Mouse (Mus musculus) brain, embryonic 18.5 days (tissue): ENCODE measurements around the gene Gpr150.

Experiments used
- DNase-seq: peaks from one replicate; pipeline ENCODE4 v3.0.0-alpha.2; 2012; ENCODE audit warnings: low read depth, low spot score

The Gpr150 gene

DNA sequence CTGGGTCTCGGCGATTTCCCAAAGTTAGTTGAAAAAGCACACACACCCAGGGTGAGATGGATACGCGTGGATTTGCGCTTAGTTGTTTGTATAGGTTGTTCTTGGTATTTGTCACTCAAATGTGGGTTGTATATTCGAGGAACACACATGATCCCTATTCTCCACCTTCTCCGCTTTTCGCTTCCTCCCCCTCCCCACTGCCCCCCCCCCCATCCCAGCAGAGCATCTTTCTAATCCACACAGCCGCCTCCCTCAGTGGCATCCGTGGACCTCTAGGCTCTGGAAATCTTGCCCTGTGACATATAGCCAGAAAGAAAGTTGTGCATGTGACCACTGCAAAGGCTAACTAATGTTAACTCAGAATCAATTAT lies at the start of gene Gpr150:
Gene Gpr150, minus strand, starts transcription at position 101 of the 371 bp plus-strand sequence.
- no peak for DNase-seq

DNA sequence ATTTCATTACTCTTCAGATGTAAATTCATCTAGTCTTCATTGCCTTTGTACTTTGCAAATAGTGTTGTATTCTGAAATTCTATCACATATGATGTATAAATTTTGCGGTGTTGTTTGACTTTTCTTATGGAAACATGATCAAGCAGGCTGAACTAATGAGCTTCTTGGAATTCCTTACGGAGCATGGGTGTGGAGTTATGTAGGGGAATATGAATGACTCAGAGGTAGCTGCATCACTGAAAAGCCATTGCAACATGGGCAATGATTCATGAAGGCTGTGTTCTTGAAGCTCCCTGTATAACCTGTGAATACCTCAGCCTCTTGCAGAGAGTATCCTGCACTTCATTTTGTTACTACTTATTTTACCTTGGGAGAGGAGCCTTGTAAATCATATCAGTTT lies 45.2 kb upstream of the Gpr150 start:
- no peak for DNase-seq

DNA sequence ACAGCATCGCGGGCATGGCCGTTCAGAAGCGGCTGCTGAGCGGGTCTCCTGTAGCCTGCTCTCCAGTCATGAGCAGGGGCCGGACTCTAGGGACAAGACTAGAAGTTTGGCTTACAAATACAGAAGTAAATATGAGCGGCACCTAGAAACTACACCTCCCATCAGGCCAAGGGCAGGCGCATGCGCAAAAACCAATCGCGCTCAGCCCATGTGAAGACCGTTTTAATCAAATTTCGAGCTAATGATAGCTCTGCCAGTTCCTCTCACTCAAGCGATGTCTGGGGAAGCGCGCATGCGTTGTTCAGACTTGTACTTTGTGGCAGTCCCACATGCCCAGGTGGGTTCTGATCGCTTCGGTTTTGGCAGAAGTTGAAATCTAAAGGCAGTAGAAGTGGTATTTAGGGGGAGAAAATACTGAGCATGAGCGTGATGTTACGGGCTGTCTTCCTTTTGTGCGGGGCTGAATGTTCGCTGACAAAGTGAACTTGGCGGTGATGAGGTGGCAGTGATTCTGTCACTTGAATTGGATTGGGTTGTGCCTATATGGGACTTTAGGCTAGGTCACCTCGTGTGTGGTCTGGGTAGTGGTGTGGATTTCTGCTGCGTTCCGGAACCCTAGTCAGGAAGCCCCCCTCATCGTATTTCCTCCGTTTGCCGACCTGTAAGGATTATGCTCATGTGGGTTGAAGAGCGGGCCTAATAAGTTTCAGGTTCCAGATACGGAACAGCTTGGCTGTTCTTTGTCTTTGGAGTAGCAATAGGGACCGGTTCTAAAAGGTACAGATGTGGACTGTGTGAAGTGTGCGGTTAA lies 41.9 kb upstream of the Gpr150 start, which contains the start of the genes Arsk and Ttc37:
Gene Arsk, minus strand, starts transcription at position 168 of the 811 bp plus-strand sequence.
Gene Ttc37, plus strand, starts transcription at position 242 of the 811 bp plus-strand sequence.
- peak; percentile 93 for DNase-seq

DNA sequence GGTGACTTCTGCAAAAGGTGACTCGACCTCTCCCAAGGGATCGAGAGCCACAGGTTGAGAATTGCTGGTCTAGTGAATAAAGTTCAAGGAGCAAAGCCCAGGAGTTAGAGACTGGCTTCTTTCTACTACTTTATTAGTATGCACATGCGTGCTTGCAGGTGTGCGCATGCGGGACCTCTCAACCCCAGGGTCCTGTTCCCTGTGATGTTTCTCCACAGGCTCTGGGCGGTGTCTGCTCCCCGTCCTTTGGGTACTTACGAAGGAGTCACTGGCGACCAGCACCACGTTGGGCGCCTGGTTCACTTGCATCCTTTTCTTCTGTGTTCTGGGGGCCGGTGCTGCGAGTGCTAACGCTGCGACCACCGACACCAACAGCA lies 41.3 kb upstream of the Gpr150 start:
- no peak for DNase-seq

DNA sequence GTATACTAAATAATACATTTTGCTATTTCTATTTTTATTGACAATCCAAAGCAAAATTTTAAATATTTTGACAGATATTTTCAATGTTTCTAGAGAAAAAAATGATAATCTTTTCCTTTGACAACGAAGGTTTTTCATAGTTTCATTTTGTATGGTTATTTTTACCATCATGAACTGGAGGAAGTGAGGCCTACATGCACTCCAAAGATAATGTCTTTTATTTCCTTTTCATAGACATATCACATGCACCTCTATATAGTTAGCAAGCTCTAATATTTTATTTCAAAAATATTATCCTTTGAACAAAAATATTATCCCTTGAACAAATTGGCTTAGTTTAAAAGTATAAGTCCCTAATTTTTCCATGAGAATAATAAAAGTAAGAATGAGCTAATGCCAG lies 17.5 kb upstream of the Gpr150 start:
- DNase-seq = no peak

DNA sequence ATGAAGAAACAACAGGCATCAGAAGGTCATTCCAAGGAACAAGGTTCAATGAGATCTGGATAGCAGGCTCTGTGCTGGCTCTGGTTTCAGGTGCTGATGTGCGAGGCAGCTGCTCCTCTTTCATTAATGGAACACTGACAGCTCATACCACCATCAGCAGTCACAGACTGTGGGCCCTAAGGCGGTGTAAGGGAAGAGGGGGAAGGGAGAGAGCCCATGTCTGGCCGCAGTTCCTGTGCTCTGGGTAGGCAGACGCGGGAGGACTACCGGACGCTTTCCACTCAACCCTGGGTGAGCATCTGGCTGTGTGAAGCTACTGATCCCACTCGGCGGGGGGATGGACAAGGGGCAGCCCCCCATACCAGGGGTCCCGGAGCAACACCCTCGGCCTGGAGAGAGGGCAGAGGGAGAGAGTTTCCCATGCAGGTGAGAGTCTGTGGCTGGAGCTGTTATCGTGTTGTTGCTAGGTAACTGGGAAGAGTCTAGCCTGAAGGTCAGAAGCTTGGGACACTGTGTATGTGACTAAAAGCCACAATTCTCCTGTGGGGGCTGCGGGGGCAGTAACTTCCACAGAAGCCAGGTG lies 7.7 kb upstream of the Gpr150 start:
- no peak for DNase-seq

DNA sequence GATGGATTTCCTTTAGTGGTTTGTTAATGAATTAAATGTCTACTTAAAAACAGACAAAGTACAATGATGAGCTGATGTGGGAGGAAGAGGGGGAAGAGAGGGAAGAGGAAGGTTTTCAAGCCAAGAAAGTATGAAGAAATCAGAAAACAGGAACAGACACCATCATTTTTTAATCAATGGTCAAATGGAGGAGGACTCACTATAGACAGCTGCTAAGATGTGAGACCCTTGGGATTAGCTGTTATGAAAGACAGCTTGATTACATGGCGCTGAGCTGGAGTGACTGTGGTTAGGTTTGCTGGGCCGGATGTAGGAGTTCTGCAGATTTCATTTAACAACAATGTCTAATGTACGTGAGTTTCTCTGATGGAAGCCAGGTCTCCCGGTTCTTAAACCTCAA lies 6.8 kb upstream of the Gpr150 start:
- DNase-seq = no peak

DNA sequence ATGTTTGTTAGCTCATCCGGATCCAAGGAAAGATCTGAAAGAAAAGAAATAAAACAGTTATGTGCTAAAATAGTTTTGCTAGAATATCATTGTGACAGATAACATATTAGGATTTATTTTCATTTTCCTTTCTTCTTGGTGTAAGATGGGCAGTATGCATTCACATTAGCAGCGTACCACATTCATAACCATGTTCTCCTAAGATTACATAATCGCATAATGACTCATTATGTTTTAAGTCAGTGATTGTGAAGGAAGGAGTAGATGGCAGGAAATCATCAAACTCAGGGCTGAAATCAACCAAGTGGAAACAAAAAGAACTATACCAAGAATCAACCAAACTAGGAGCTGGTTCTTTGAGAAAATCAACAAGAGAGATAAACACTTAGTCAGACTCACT lies 5.8 kb upstream of the Gpr150 start:
- DNase-seq = no peak

DNA sequence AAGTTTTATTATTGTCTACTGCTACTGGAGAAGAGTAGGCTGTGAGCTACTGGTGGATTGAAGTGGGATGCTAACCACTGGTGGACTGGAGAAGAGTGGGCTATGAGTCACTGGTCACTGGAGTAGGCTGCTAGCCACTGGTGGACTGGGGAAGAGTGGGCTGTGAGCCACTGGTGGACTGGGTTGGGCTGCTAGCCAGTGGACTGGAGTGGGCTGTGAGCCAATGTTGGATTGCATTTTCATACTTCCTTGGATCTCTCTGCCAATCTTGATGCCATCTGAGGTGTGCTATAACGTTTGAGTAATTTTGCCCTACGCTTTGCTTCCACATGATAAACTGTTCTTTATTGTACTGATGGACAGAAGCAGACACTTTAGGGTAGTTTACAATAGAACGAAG lies 5.3 kb upstream of the Gpr150 start:
- DNase-seq = no peak

DNA sequence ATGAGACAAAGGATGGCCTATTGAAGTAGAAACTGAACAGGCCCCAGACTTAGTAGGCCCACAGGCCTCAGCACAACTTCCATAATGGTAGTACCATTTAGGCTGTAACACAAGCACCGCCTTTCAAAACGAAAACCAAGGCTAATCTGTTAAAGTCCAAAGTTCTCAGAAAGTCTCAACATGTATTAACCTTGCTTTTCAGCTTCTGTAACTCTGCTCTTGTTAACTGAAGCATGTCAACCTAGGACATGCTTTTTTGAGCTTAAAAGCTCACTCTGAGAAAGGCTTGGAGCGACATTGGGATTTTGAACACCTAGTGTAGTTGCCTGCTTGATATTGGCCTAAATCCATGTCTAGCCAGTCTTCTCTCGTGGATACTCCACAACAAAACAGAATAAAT lies 2.8 kb upstream of the Gpr150 start:
- no peak for DNase-seq

DNA sequence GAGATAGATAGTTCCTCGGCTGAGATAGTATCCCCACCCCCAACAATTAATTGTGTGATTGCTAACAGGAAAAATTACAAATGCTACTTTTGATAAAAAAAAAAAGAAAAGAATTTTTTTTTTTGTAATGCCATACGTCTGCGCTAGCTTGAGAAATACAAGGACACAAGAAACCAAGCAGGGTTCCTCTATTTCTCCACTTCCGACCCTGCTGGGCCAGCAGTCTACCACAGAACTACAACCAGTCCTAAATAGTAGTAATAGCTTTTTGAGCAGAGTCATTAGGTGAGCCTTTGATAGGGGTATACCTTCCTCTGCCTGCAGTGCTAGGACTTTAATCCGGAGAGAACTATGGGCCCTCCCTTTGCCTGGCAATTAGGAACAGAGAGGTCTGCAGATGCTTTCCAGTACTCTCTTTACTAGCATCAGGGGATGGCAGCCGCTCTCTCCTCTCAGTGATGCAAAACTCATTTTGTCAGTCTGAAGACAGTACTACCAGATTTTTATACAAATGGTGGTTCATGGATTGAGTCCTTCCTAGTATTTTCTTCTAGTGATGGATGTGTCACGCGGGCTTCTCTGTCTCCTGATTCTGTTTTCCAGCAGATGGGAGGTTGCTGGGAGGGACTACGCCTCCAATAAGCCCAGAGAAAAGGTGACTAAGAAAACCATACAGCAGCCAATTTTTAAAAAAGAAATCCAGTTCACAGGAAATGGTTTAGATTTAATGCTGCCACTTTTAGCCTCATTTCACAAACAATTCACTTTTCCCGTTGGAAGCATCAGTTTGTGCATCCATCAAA lies 672 bp upstream of the Gpr150 start:
- DNase-seq = no peak

DNA sequence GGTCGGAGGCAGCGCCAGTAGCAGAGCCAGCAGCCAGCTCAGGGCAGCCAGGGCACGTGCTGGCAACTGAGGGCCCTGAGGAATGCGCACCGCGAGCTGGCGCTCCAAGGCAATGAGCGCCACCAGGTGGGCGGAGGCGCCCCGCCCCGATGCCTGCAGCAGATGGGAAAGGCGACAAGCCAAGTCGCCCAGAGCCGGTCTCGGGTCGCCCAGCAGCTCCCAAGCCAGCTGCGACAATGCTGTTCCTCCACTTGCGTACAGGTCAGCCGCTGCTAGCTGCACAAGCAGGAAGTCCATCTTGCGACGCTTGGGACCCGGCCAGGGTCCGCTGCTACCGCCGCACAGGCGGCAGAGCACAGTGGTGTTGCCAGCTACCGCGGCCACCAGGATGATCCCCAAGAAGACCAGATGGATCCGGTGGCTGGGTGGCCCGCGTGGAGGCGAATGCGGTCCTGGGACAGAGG lies 503 bp downstream of the Gpr150 start:
- peak; percentile 30 for DNase-seq

DNA sequence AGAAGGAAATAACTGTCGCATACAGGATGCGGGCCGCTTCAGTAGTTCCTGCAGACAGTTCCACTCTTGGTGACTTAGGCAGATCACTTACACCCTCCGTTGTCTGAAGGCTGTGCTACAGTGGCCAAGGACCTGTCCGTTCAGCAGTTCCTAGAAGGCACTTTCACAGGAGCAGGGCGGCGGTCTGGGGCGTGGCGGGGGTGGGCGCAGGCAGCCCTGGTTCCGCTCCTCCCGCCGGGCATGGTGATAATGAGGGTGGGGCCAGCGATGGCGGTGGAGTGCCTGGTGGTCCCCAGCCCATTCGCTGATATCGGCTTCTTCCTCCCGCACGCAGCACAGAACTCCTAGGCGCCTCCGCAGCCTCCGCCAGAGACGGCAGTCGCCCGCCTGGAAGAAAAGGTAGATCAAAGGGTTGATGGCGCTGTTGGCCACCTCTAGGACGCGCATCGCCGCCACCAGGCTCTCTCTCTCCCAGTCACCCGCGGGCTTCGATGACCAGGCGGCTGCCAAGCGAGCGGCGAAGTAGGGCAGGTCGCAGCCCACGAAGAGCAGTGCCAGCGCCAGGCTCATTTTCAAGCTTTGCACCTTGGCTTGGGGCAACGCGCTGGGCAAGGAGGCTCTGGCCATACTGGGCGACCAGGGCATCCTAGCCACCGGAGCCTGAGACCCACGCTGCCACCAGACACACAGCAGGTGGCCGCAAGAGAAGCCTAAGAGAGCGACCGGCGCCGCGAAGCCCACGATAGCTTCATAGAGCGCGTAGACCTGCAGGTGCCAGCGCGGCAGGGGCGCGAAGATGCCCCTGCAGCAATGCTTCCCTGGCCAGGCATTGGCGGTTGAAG lies 1.2 kb downstream of the Gpr150 start:
- peak; percentile 6 for DNase-seq

DNA sequence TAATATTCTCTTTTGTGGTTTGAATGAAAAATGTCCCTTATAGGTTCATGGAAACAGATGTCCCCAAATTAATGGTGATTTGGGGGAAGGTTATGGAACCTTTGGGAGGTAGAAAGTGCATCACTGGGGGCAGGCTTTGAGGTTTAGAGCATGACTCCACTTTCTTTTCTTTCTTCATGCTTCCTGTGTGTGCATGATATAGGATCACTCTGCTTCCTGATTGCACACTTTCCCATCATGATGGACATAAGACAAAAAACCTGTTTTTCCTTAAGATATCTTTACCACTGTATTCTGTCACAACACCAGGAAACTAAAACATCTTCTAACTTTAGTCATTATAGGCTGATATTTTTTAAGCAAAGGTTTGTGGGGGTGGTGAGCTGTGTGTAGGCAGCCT lies 11.8 kb downstream of the Gpr150 start:
- no peak for DNase-seq

DNA sequence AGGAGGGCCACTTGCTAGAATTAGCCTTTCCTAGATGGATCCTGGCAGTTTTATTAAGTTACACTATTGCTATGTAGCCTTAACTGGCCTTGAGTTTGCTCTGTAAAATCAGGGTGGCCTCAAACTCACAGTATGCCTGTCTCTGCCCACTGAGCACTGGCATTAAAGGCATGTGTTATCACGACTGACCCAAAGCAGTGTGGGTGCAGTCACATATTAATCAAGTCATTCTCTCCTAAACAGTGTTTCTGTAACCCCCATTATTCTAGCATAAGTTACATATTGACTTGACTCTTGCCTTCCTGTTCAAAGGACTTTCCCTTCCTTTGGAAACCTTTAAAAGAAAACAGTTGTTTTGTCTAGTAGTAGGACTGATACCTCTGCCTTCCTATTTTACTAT lies 14.3 kb downstream of the Gpr150 start:
- no peak for DNase-seq

DNA sequence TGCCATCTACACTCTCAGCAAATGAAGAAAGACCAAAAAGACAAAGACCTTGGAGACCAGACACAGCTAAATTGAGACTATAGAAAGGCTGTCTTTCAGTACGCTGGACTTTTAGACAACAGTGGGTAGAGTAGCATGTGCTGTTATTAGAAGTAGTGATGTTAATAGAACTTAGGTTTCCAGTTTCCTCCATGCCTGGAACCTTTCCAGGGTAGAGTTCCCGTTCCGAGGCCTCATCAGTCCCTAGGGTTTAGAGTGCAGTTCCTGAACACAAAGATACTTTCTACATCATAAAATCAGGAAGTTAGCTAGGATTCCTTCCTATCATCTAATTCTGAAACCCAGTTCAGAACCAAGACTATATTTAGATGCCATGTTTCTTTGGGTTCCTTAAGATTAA lies 32.2 kb downstream of the Gpr150 start:
- no peak for DNase-seq

DNA sequence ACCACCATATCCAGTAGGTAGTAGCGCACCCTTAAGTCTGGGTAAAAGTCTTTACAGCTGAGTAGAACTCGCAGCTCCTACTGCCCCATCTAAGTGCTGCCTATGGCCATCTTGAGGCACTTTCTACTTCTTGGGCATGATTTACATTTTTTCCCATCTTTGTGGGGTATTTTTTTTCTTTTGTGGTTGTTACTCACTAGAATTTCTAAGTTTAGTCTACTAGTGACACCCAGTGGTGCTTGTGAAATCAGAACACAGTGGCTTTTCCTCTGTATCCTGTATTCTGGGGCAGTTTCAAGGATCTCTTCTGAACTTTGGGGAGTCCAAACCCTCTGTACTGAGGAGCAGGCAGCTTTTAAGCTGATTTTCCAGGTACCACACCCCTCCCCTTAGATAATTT lies 35.0 kb downstream of the Gpr150 start:
- DNase-seq = no peak

DNA sequence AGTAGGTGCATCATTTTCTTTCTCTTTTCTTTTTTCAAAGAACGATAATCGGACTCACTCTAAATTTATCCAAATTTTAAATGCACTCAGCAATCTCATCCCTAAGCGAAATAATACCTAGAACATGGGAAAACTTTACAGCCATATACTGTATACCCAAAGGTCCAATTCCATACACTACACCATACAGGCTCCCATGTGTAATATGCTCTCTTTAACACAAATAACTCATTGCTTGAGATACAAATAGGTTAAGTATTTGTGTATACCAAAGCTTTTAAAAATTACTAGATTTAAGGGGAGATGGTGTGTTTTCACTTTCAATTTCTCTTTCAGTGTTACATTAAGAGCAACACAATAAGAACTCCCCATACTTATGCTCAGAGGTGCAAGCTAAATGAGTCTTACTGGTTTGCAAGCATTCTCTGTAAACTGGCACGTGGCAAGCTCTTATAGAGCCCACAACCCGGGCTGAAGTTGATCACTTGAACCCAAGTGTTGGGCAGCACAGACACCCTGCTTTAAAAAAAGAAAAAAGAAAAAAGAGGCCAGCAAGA lies 37.9 kb downstream of the Gpr150 start:
- DNase-seq = no peak

DNA sequence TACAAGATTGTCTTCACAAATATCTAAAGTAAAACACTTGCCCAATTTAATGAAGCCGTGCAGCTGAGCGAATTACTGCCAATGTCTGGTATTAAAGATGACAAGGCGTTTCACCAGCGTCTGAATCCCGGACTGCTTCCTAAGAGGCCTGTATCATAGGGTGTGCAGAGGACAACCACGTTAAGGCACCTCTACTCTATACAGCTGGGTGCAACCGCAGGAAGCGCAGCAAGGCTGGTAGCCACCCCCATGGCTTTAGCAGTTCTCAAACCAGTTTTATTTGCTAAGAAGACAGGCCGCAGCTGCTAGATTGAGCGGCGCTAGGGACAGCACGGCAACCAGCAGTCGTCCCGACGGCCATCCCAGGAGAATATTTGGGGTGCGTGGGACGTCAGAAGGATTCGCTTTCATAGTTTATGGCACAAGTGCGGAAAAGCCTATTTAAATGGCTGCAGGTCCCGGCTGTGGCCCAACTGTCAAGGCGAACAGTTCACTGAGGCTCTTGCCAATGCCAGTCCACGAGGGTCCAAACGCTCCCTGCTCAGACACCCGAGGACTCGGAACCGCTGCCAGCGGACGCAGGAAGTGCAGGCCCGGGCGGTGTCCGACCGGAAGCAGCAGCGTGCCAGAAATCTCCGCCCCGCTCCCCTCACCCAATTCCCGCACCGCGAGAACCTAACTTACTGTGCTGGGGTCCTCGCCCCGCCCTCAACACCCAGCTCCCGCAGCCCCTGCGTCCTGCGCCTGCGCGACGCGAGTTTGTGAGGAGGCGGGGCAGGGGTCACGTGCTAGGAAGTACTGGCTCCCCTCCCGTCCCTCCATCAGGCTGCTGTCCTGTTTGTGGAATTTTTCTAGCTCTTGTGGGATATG lies 38.6 kb downstream of the Gpr150 start, which contains the start of gene Rfesd:
Gene Rfesd, minus strand, starts transcription at position 746 of the 870 bp plus-strand sequence.
- DNase-seq = peak; percentile 94

DNA sequence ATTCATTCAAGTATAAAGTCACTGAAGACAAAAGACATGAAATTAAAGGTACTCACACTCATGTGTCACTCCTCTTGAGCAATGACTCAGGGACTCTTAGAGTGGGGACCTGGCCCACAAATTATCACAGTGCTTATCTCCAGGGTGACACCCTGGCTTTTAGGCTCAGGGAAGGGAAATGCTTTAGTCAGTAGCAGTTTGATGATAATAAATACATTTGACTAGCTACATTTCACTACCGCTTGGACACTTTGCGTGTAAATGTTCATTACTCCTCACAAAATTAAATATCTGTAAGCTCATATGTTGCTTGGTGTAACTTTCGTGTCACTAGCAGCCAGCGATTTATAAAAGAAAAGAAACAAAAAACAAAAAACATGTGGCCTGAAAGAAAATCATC lies 39.3 kb downstream of the Gpr150 start:
- no peak for DNase-seq
